Comparison of ENCODE assay signal across 10 mouse cellular contexts in the genomic region with DNA sequence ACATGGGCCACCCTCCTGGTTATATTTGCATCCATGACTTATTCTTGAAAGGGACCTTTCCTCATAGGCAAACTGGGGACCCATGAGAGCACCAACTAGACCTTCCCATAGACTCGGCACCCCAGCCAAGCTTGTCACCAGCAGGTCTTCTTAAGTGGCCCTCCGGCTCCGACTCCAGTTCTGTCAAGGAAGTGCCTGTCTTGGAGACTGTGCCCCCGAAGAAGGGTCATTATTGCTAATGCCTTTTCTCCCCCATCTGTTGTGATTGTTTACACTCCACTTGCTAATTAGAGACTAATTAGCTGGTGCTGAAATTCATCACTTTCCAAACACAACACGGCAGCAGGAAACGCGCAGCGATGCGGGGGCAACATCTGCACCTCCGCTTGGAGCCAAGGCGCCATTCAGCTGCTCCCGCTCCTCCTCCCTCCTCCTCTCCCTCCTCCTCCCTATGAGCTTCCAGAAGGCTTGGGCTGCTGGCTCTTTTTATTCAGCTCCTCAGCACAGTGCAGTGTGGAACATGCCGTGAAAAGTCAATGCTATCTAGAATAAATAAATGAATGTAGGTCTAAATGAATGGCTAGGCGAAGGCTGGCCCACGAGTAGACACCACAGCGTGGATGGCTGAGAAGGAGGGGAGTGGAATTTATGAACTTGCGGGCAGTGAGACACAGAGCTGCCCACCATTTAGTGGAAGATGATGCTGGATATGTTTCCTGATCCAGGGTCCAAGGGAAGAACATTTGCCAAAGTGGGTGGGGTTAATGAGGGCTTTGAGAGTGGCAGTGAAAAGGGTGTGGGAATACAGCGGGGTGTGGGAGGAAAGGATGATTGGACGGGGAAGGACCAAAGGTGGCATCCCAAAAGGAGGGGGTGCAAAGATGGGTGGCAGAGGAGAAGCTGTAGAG.
DNase-seq lines count a peak whose midpoint lies in the region; ATAC-seq lines count a peak whose summit lies in the region.
"Had no signal": no experiment of that assay in that cellular context is flagged by ENCODE, and none has a peak within 500 bp of the region (broad histone marks: within the 10 kb centered on the region; RNA-seq: fewer than 3 reads in every experiment).

No protein-coding gene starts in this region.

- H3K9ac ChIP-seq in midbrain, embryonic 11.5 days (ENCODE audit: low read length): no peak overlapping the region
- H3K9ac ChIP-seq in hindbrain, embryonic 14.5 days: no peak overlapping the region
- H3K9ac ChIP-seq: limb, embryonic 13.5 days; midbrain, embryonic 12.5 days had no signal

- peak overlapping the region; percentile 59; the same call in 1 of the 2 replicates for H3K27ac ChIP-seq in midbrain, embryonic 10.5 days (replicated peaks)
- no peak overlapping the region for H3K27ac ChIP-seq in midbrain, embryonic 11.5 days (ENCODE audit: low read depth, low read length)
- peak overlapping the region; percentile 39; the same call in 1 of the 2 replicates for H3K27ac ChIP-seq in hindbrain, embryonic 14.5 days
- H3K27ac ChIP-seq: limb, embryonic 13.5 days; midbrain, embryonic 12.5 days had no signal

- DNase-seq in midbrain, embryonic 10.5 days (ENCODE audit: low spot score): no peak
- no peak for DNase-seq in midbrain, embryonic 11.5 days (ENCODE audit: low spot score, missing footprints)
- DNase-seq in hindbrain, embryonic 14.5 days (ENCODE audit: low spot score): peak; percentile 70
- peak; percentile 58 to 67 for DNase-seq in left cerebral cortex, postnatal 10 days (ENCODE audit: extremely low spot score in 1 of 2, low spot score in 2 of 2)
- DNase-seq in right cerebral cortex, postnatal 36 days (ENCODE audit: low spot score in 2 of 2): peak; percentile 73 to 74
- no peak for DNase-seq in kidney, postnatal 14 days
- DNase-seq in urinary bladder, adult 18-20 months (ENCODE audit: low spot score in 2 of 2): no peak
- DNase-seq in spleen, postnatal 14 days (ENCODE audit: low spot score in 2 of 2): no peak

- no peaks in the 10 kb centered on the region for H3K27me3 ChIP-seq in midbrain, embryonic 10.5 days (ENCODE audit: low read depth, poor library complexity, severe bottlenecking)
- no peaks in the 10 kb centered on the region for H3K27me3 ChIP-seq in midbrain, embryonic 11.5 days (ENCODE audit: control insufficient read depth, insufficient read depth, low read length)
- H3K27me3 ChIP-seq in hindbrain, embryonic 14.5 days (ENCODE audit: control insufficient read depth, insufficient read depth, low read length): no peaks in the 10 kb centered on the region
- H3K27me3 ChIP-seq: limb, embryonic 13.5 days; midbrain, embryonic 12.5 days had no signal

- intact Hi-C loops in left cerebral cortex, postnatal 10 days (cut with DNase I): no loop called here

- H3K36me3 ChIP-seq in midbrain, embryonic 10.5 days: peaks cover 23% of the 10 kb centered on the region
- H3K36me3 ChIP-seq in midbrain, embryonic 11.5 days (ENCODE audit: control insufficient read depth, insufficient read depth, low read length): no peaks in the 10 kb centered on the region
- H3K36me3 ChIP-seq in hindbrain, embryonic 14.5 days (replicated peaks; ENCODE audit: control insufficient read depth, insufficient read depth): no peaks in the 10 kb centered on the region
- H3K36me3 ChIP-seq: midbrain, embryonic 12.5 days had no signal

- WGBS in midbrain, embryonic 10.5 days: 90% methylated on average over 19 of the region's 19 CpGs
- WGBS in midbrain, embryonic 11.5 days: 94% methylated on average over 19 of the region's 19 CpGs
- WGBS in hindbrain, embryonic 14.5 days: 54% methylated on average over 19 of the region's 19 CpGs

- no peak for ATAC-seq in midbrain, embryonic 11.5 days (ENCODE audit: low FRiP score)
- peak; percentile 75; the same call in 1 of the 2 replicates for ATAC-seq in hindbrain, embryonic 14.5 days (ENCODE audit: low FRiP score)

- H3K9me3 ChIP-seq in midbrain, embryonic 10.5 days (replicated peaks): peaks cover 59% of the 10 kb centered on the region
- peaks cover 13% of the 10 kb centered on the region; the same call in 1 of the 2 replicates for H3K9me3 ChIP-seq in midbrain, embryonic 11.5 days (ENCODE audit: control insufficient read depth, low read length)
- peaks cover 9% of the 10 kb centered on the region for H3K9me3 ChIP-seq in hindbrain, embryonic 14.5 days (ENCODE audit: control insufficient read depth, low read length)

- H3K4me1 ChIP-seq in midbrain, embryonic 10.5 days: peaks cover 30% of the 10 kb centered on the region
- H3K4me1 ChIP-seq in midbrain, embryonic 11.5 days (ENCODE audit: control insufficient read depth, insufficient read depth, low read length): peaks cover 19% of the 10 kb centered on the region
- H3K4me1 ChIP-seq in hindbrain, embryonic 14.5 days (replicated peaks; ENCODE audit: control insufficient read depth, insufficient read depth, low read length): peaks cover 27% of the 10 kb centered on the region; the same call in 1 of the 2 replicates

- H3K4me2 ChIP-seq in midbrain, embryonic 11.5 days: no peak overlapping the region
- H3K4me2 ChIP-seq in hindbrain, embryonic 14.5 days (replicated peaks): no peak overlapping the region
- H3K4me2 ChIP-seq: limb, embryonic 13.5 days; midbrain, embryonic 12.5 days had no signal

- H3K4me3 ChIP-seq in midbrain, embryonic 10.5 days: no peak overlapping the region
- H3K4me3 ChIP-seq in midbrain, embryonic 11.5 days (ENCODE audit: low read depth, low read length): no peak overlapping the region
- H3K4me3 ChIP-seq in hindbrain, embryonic 14.5 days (replicated peaks; ENCODE audit: low read length): no peak overlapping the region
- H3K4me3 ChIP-seq: limb, embryonic 13.5 days; midbrain, embryonic 12.5 days had no signal

Comparison
In these comparisons a context has a peak if more than half of its experiments do, and no peak if none do; other contexts are left out.
1. DNase-seq: peak in hindbrain, embryonic 14.5 days (single experiment), left cerebral cortex, postnatal 10 days (2 of 2) and right cerebral cortex, postnatal 36 days (2 of 2); none in midbrain, embryonic 10.5 days (single experiment), midbrain, embryonic 11.5 days (single experiment), kidney, postnatal 14 days (single experiment), urinary bladder, adult 18-20 months (0 of 2) and spleen, postnatal 14 days (0 of 2).